Mouse (Mus musculus): ENCODE results near the gene Herc3. TPM values are rescaled to one million over a fixed set of nuclear protein-coding genes. Genes with fewer than 3 reads are reported as not detected.

Gene Herc3
- total RNA-seq, 1 experiment = 14.9 TPM

GRCm38 (mm10) chr6:58847836-58848235, 16.6 kb downstream of the Herc3 start:
- H3K9me3 ChIP-seq (ENCODE audit: control insufficient read depth, insufficient read depth, low read depth, low read length) = no peaks in the 10 kb centered on the region
- in situ Hi-C loops (cut with MboI; ENCODE audit: low sequenced_read_pairs in 2 of 2, unreplicated experiment in 2 of 2) = no loop called here
- TF ChIP-seq ZC3H11A (IDR thresholded peaks at IDR 0.05; ENCODE audit: borderline replicate concordance, low read depth, low read length) = no peak
- TF ChIP-seq ZNF384 (IDR thresholded peaks at IDR 0.05; ENCODE audit: low read depth, low read length) = no peak
- TF ChIP-seq MAFK (IDR thresholded peaks at IDR 0.05; ENCODE audit: insufficient read depth, low read depth, low read length) = no peak
- no peak for TF ChIP-seq HCFC1 (IDR thresholded peaks at IDR 0.05; ENCODE audit: borderline replicate concordance, insufficient read depth, low read length)
- no peak for TF ChIP-seq CHD2 (IDR thresholded peaks at IDR 0.05; ENCODE audit: low read depth, low read length)
- no peaks in the 10 kb centered on the region for H3K4me1 ChIP-seq (ENCODE audit: control insufficient read depth in 2 of 2, insufficient read depth in 2 of 2, low read length in 2 of 2, poor library complexity in 1 of 2)
- H3K36me3 ChIP-seq (ENCODE audit: control insufficient read depth, insufficient read depth, low read length, poor library complexity, severe bottlenecking) = no peaks in the 10 kb centered on the region; the same call in 1 of the 2 replicates
- H3K9ac ChIP-seq (ENCODE audit: insufficient read depth, low read depth, low read length, poor library complexity, severe bottlenecking) = no peak overlapping the region
- no peak for DNase-seq (ENCODE audit: low read depth, low spot score)
- no peak overlapping the region for H3K4me3 ChIP-seq (ENCODE audit: insufficient read depth in 1 of 2, low read depth in 1 of 2, low read length in 2 of 2, poor library complexity in 1 of 2, severe bottlenecking in 1 of 2)
- no peak overlapping the region for H3K27ac ChIP-seq (ENCODE audit: insufficient read depth, low read depth, low read length, poor library complexity, severe bottlenecking)

- no peak for DNase-seq (ENCODE audit: low read depth, low spot score)
- Histone ChIP-seq H3K36me3 (ENCODE audit: control insufficient read depth, insufficient read depth, low read length, poor library complexity, severe bottlenecking) (no peaks in the 10 kb centered on the region), H3K9me3 (ENCODE audit: control insufficient read depth, insufficient read depth, low read depth, low read length) (no peaks in the 10 kb centered on the region), H3K9ac (ENCODE audit: insufficient read depth, low read depth, low read length, poor library complexity, severe bottlenecking) (no peak overlapping the region), H3K4me1 (ENCODE audit: control insufficient read depth in 2 of 2, insufficient read depth in 2 of 2, low read length in 2 of 2, poor library complexity in 1 of 2) (no peaks in the 10 kb centered on the region), H3K27ac (ENCODE audit: insufficient read depth, low read depth, low read length, poor library complexity, severe bottlenecking) (no peak overlapping the region), H3K4me3 (ENCODE audit: insufficient read depth in 1 of 2, low read depth in 1 of 2, low read length in 2 of 2, poor library complexity in 1 of 2, severe bottlenecking in 1 of 2) (no peak overlapping the region)
- in situ Hi-C loops (cut with MboI; ENCODE audit: low sequenced_read_pairs in 2 of 2, unreplicated experiment in 2 of 2) = no loop called here
- TF ChIP-seq CHD2 (IDR thresholded peaks at IDR 0.05; ENCODE audit: low read depth, low read length) (no peak), HCFC1 (IDR thresholded peaks at IDR 0.05; ENCODE audit: borderline replicate concordance, insufficient read depth, low read length) (no peak), ZC3H11A (IDR thresholded peaks at IDR 0.05; ENCODE audit: borderline replicate concordance, low read depth, low read length) (no peak), ZNF384 (IDR thresholded peaks at IDR 0.05; ENCODE audit: low read depth, low read length) (no peak), MAFK (IDR thresholded peaks at IDR 0.05; ENCODE audit: insufficient read depth, low read depth, low read length) (no peak)
These were observed 18.1 kb downstream of the Herc3 start for GRCm38 (mm10) chr6:58849356-58849755.

DNA sequence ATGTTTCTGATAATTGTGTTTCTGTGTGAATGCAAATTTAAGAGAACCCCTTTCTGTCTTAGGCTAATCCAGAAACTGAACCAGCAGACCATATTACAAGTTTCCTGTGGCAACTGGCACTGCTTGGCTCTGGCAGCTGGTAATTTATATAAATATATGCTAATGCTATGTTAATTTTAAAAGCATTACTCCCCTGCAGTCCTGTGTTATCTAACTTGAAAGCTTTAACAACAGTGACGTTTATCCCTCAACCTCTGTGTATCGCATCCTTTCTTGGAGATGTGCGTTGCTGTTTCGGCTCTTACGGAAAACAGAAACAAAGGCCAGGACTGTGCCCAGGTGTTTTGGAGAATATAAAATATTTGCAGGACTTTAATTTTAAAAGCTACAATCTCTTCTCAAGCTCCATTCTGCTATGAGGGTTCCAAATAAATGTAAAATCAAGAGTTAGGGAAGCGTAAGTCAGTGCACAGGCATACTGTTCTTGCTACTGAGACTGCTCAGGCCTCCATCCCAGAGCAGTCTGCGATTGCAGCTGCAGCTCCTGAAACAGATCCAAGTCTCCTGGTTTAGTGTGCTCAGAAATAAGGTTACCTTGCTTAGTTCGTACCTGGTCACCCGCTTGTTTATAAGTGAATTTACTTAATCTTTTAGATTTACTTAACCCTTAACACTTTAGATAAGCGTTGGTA, 24.6 kb downstream of the Herc3 start:
- no peak for DNase-seq (ENCODE audit: low read depth, low spot score)
- in situ Hi-C loops (cut with MboI; ENCODE audit: low sequenced_read_pairs in 2 of 2, unreplicated experiment in 2 of 2) = no loop called here
- no peak overlapping the region for H3K27ac ChIP-seq (ENCODE audit: insufficient read depth, low read depth, low read length, poor library complexity, severe bottlenecking)
- H3K9me3 ChIP-seq (ENCODE audit: control insufficient read depth, insufficient read depth, low read depth, low read length) = no peaks in the 10 kb centered on the region
- H3K4me3 ChIP-seq (ENCODE audit: insufficient read depth in 1 of 2, low read depth in 1 of 2, low read length in 2 of 2, poor library complexity in 1 of 2, severe bottlenecking in 1 of 2) = no peak overlapping the region
- no peak overlapping the region for H3K9ac ChIP-seq (ENCODE audit: insufficient read depth, low read depth, low read length, poor library complexity, severe bottlenecking)
- peaks cover 2% of the 10 kb centered on the region; the same call in 1 of the 2 replicates for H3K36me3 ChIP-seq (ENCODE audit: control insufficient read depth, insufficient read depth, low read length, poor library complexity, severe bottlenecking)
- no peak for TF ChIP-seq MAFK (IDR thresholded peaks at IDR 0.05; ENCODE audit: insufficient read depth, low read depth, low read length)
- TF ChIP-seq ZNF384 (IDR thresholded peaks at IDR 0.05; ENCODE audit: low read depth, low read length) = no peak
- TF ChIP-seq HCFC1 (IDR thresholded peaks at IDR 0.05; ENCODE audit: borderline replicate concordance, insufficient read depth, low read length) = no peak
- no peak for TF ChIP-seq ZC3H11A (IDR thresholded peaks at IDR 0.05; ENCODE audit: borderline replicate concordance, low read depth, low read length)
- TF ChIP-seq CHD2 (IDR thresholded peaks at IDR 0.05; ENCODE audit: low read depth, low read length) = no peak
- H3K4me1 ChIP-seq (ENCODE audit: control insufficient read depth in 2 of 2, insufficient read depth in 2 of 2, low read length in 2 of 2, poor library complexity in 1 of 2) = no peaks in the 10 kb centered on the region

GRCm38 (mm10) chr6:58856494-58856893, 25.2 kb downstream of the Herc3 start:
- H3K36me3 ChIP-seq (ENCODE audit: control insufficient read depth, insufficient read depth, low read length, poor library complexity, severe bottlenecking) = peaks cover 2% of the 10 kb centered on the region; the same call in 1 of the 2 replicates
- no peak for DNase-seq (ENCODE audit: low read depth, low spot score)
- no peak overlapping the region for H3K4me3 ChIP-seq (ENCODE audit: insufficient read depth in 1 of 2, low read depth in 1 of 2, low read length in 2 of 2, poor library complexity in 1 of 2, severe bottlenecking in 1 of 2)
- no peak overlapping the region for H3K27ac ChIP-seq (ENCODE audit: insufficient read depth, low read depth, low read length, poor library complexity, severe bottlenecking)
- no peaks in the 10 kb centered on the region for H3K4me1 ChIP-seq (ENCODE audit: control insufficient read depth in 2 of 2, insufficient read depth in 2 of 2, low read length in 2 of 2, poor library complexity in 1 of 2)
- no peaks in the 10 kb centered on the region for H3K9me3 ChIP-seq (ENCODE audit: control insufficient read depth, insufficient read depth, low read depth, low read length)
- in situ Hi-C loops (cut with MboI; ENCODE audit: low sequenced_read_pairs in 2 of 2, unreplicated experiment in 2 of 2) = no loop called here
- TF ChIP-seq CHD2 (IDR thresholded peaks at IDR 0.05; ENCODE audit: low read depth, low read length) = no peak
- no peak for TF ChIP-seq ZNF384 (IDR thresholded peaks at IDR 0.05; ENCODE audit: low read depth, low read length)
- TF ChIP-seq HCFC1 (IDR thresholded peaks at IDR 0.05; ENCODE audit: borderline replicate concordance, insufficient read depth, low read length) = no peak
- TF ChIP-seq ZC3H11A (IDR thresholded peaks at IDR 0.05; ENCODE audit: borderline replicate concordance, low read depth, low read length) = no peak
- TF ChIP-seq MAFK (IDR thresholded peaks at IDR 0.05; ENCODE audit: insufficient read depth, low read depth, low read length) = no peak
- no peak overlapping the region for H3K9ac ChIP-seq (ENCODE audit: insufficient read depth, low read depth, low read length, poor library complexity, severe bottlenecking)
